Mouse (Mus musculus) midbrain, embryonic 15.5 days (tissue): ENCODE measurements around the gene Fcrla. TPM values are rescaled to one million over a fixed set of nuclear protein-coding genes. Genes with fewer than 3 reads are reported as not detected.
"Not testable (repeated sequence)": the region's sequence is repeated elsewhere in the genome, so short reads cannot be mapped to it uniquely, and the experiment has no call there.

Source experiments
- ATAC-seq: fragments of 200-750 bp; cut with Nextera tagmentation; replicated peaks from 2 replicates; pipeline ENCODE4 v1.8.0; 2017; ENCODE audit warnings: moderate TSS enrichment
- H3K27ac ChIP-seq: fragments of 300-500 bp; sonication (generic); 2 replicates; pipeline ENCODE4 v1.5.1; 2015; ENCODE audit warnings: mild to moderate bottlenecking, inconsistent platforms
- H3K27me3 ChIP-seq: fragments of 300-500 bp; sonication (generic); replicated peaks from 2 replicates; pipeline ENCODE4 v1.6.1; 2015; ENCODE audit warnings: inconsistent platforms
- H3K36me3 ChIP-seq: fragments of 300-500 bp; sonication (generic); replicated peaks from 2 replicates; pipeline ENCODE4 v1.6.1; 2015; ENCODE audit warnings: inconsistent platforms
- H3K4me1 ChIP-seq: fragments of 300-500 bp; sonication (generic); 2 replicates; pipeline ENCODE4 v1.6.1; 2015; ENCODE audit warnings: inconsistent platforms
- H3K4me2 ChIP-seq: fragments of 300-500 bp; sonication (generic); 2 replicates; pipeline ENCODE4 v1.6.1; 2015; ENCODE audit warnings: inconsistent platforms, mild to moderate bottlenecking, moderate library complexity
- H3K4me3 ChIP-seq: fragments of 300-500 bp; sonication (generic); 2 replicates; pipeline ENCODE4 v1.5.1; 2015; ENCODE audit warnings: mild to moderate bottlenecking, inconsistent platforms
- H3K9ac ChIP-seq: fragments of 300-500 bp; sonication (generic); 2 replicates; pipeline ENCODE4 v1.6.1; 2015; ENCODE audit warnings: mild to moderate bottlenecking, inconsistent platforms
- H3K9me3 ChIP-seq: fragments of 300-500 bp; sonication (generic); 2 replicates; pipeline ENCODE4 v1.6.1; 2016; ENCODE audit warnings: inconsistent platforms
- WGBS: fragments of 180-500 bp; shearing (Covaris S2); methylation state at CpG from one replicate; pipeline ENCODE4 v1.1.7; 2015; ENCODE audit warnings: mixed read lengths; 5-methylcytosine and 5-hydroxymethylcytosine counted together
- polyA plus RNA-seq: library from polyadenylated mRNA; unstranded; fragments of >200 nt; fragmentation: Nextera tagmentation; extraction: Ambion mirVana; gene quantifications from 2 replicates; pipeline ENCODE4 v1.2.1, GENCODE M21; 2015

Fcrla gene
- polyA plus RNA-seq, 1 experiment from 2014 or later = not detected

DNA sequence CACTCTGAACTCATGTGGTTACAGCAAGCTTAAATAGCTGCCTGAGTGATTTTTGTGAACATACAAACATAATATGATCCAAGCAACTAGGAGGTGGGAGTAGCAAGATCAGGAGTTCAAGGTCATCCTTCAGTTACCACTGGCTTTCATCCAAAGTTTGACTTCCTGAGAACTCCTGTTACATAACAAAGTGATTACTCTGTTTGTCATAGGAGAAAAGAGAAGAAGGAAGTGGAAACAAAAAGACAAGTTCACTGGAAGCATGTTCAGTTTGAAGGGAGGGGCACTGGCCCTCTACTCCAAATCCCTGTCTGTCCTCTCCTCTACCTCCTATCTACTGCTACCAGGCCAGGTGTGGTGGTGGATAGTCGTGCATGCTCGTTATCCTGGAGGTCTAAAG lies 32.4 kb upstream of the Fcrla start:
- ATAC-seq = no peak
- no peak overlapping the region for H3K27ac ChIP-seq
- H3K4me2 ChIP-seq = no peak overlapping the region
- H3K36me3 ChIP-seq = no peaks in the 10 kb centered on the region
- H3K9me3 ChIP-seq = no peaks in the 10 kb centered on the region
- no peaks in the 10 kb centered on the region for H3K27me3 ChIP-seq
- H3K4me3 ChIP-seq = no peak overlapping the region
- 81% methylated on average over 2 of the region's 2 CpGs for WGBS
- no peak overlapping the region for H3K9ac ChIP-seq
- no peaks in the 10 kb centered on the region for H3K4me1 ChIP-seq

DNA sequence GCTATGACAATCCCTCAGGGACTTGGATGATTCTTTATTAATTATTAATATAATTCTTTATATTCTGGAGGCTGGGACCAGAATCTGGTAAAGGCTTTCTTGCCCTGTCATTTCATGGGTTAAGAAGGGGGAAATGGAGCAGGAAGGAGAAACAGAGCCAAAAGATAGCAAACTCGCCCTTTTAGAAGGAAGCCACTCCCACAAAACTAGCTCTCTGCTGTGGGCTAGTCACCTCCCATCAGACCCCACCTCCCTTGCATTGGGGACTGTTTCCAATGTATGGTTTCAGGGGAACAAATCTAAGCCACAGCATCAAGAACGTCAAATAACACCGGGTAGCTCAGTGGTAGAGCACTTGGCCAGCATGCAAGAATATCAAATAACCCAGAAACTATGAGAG lies 30.8 kb upstream of the Fcrla start:
- no peak for ATAC-seq
- Histone ChIP-seq H3K9ac (no peak overlapping the region), H3K4me1 (no peaks in the 10 kb centered on the region), H3K4me3 (no peak overlapping the region), H3K4me2 (no peak overlapping the region), H3K9me3 (no peaks in the 10 kb centered on the region), H3K36me3 (no peaks in the 10 kb centered on the region), H3K27me3 (no peaks in the 10 kb centered on the region), H3K27ac (no peak overlapping the region)
- 68% methylated on average over 3 of the region's 3 CpGs for WGBS

DNA sequence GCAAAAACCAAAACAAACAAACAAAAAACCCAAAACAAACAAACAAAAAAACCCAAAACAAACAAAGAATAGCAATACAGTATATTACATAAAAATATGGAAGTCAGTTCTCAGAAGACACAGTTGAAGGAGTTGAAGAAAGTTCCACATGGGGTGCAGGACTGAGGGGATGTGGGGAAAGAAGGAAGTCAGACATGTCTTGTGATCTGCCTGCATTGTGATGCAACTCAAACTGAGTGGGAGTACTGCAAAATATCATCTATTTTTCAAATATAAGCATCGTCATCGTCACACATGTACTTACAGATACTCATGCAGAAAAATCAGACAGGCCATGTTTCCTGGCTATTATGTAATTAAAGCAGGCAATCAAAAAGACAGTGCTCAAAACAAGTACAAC lies 25.8 kb upstream of the Fcrla start:
- 91% methylated on average over 2 of the region's 2 CpGs for WGBS
- Histone ChIP-seq H3K27me3 (no peaks in the 10 kb centered on the region), H3K9me3 (no peaks in the 10 kb centered on the region), H3K4me1 (no peaks in the 10 kb centered on the region), H3K4me2 (no peak overlapping the region), H3K4me3 (no peak overlapping the region), H3K9ac (no peak overlapping the region), H3K36me3 (no peaks in the 10 kb centered on the region), H3K27ac (no peak overlapping the region)
- ATAC-seq = no peak

- 59% methylated on average over 3 of the region's 3 CpGs for whole genome bisulfite sequencing
- Histone ChIP-seq H3K9ac (no peak overlapping the region), H3K4me3 (no peak overlapping the region), H3K36me3 (no peaks in the 10 kb centered on the region), H3K4me2 (no peak overlapping the region), H3K27me3 (no peaks in the 10 kb centered on the region), H3K9me3 (no peaks in the 10 kb centered on the region), H3K27ac (no peak overlapping the region), H3K4me1 (no peaks in the 10 kb centered on the region)
- no peak for ATAC-seq
Measured at GRCm38 (mm10) chr1:170950772-170951171, 23.4 kb upstream of the Fcrla start.

DNA sequence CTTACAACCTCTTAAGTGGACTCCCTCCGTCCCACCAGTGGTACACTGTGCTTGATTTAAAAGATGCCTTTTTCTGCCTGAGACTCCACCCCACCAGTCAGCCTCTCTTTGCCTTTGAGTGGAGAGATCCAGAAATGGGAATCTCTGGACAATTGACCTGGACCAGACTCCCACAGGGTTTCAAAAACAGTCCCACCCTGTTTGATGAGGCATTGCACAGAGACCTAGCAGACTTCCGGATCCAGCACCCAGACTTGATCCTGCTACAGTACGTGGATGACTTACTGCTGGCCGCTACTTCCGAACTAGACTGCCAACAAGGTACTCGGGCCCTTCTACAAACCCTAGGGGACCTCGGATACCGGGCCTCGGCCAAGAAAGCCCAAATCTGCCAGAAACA lies 17.5 kb upstream of the Fcrla start:
- not testable (repeated sequence) for H3K4me1 ChIP-seq, H3K4me3 ChIP-seq, ATAC-seq, H3K9ac ChIP-seq, H3K9me3 ChIP-seq, H3K27me3 ChIP-seq, H3K27ac ChIP-seq, H3K36me3 ChIP-seq, H3K4me2 ChIP-seq
- WGBS = 94% methylated on average over 9 of the region's 9 CpGs

- not testable (repeated sequence) for H3K9me3 ChIP-seq, H3K27ac ChIP-seq, H3K4me1 ChIP-seq, H3K4me2 ChIP-seq, H3K4me3 ChIP-seq, H3K9ac ChIP-seq, H3K36me3 ChIP-seq, H3K27me3 ChIP-seq, ATAC-seq
- WGBS = 96% methylated on average over 9 of the region's 9 CpGs
Measured at GRCm38 (mm10) chr1:170944151-170944550, 16.8 kb upstream of the Fcrla start.

- Histone ChIP-seq H3K4me2 (no peak overlapping the region), H3K4me3 (no peak overlapping the region), H3K27me3 (no peaks in the 10 kb centered on the region), H3K36me3 (no peaks in the 10 kb centered on the region), H3K9me3 (no peaks in the 10 kb centered on the region), H3K27ac (no peak overlapping the region), H3K9ac (no peak overlapping the region), H3K4me1 (no peaks in the 10 kb centered on the region)
- no peak for ATAC-seq
- 88% methylated on average over 12 of the region's 12 CpGs for WGBS
Measured at GRCm38 (mm10) chr1:170939255-170939654, 11.9 kb upstream of the Fcrla start.

GRCm38 (mm10) chr1:170934383-170934782 lies 7.0 kb upstream of the Fcrla start:
- WGBS = 84% methylated on average over 2 of the region's 2 CpGs
- no peaks in the 10 kb centered on the region for H3K36me3 ChIP-seq
- ATAC-seq = no peak

DNA sequence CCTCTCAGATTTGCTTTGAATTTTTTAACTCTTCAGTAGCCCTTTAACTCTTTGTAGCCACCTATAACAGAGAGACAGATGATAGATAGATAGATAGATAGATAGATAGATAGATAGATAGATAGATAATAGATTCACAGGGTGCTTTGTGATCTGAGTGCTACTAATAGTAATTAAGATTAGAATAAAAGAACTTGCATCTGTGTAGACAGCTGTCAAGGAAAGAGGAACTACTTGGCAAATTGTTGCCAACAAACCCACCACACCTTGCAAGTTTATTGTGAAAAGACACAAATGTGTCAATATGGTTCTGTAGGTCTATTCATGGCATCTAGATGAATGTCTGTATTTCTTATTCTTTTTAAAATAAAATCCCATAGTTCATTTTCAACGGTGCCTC lies 6.6 kb upstream of the Fcrla start:
- H3K4me3 ChIP-seq = no peak overlapping the region
- no peaks in the 10 kb centered on the region for H3K9me3 ChIP-seq
- no peak for ATAC-seq
- no peaks in the 10 kb centered on the region for H3K36me3 ChIP-seq
- no peaks in the 10 kb centered on the region for H3K27me3 ChIP-seq
- no peaks in the 10 kb centered on the region for H3K4me1 ChIP-seq
- WGBS = 80% methylated on average over 1 of the region's 1 CpGs
- H3K4me2 ChIP-seq = no peak overlapping the region
- H3K9ac ChIP-seq = no peak overlapping the region
- H3K27ac ChIP-seq = no peak overlapping the region

More at GRCm38 (mm10) chr1:170934383-170934782, 7.0 kb upstream of the Fcrla start:
- Histone ChIP-seq H3K27ac (no peak overlapping the region), H3K4me1 (no peaks in the 10 kb centered on the region), H3K4me3 (no peak overlapping the region), H3K27me3 (no peaks in the 10 kb centered on the region), H3K9ac (no peak overlapping the region), H3K9me3 (no peaks in the 10 kb centered on the region), H3K4me2 (no peak overlapping the region)

DNA sequence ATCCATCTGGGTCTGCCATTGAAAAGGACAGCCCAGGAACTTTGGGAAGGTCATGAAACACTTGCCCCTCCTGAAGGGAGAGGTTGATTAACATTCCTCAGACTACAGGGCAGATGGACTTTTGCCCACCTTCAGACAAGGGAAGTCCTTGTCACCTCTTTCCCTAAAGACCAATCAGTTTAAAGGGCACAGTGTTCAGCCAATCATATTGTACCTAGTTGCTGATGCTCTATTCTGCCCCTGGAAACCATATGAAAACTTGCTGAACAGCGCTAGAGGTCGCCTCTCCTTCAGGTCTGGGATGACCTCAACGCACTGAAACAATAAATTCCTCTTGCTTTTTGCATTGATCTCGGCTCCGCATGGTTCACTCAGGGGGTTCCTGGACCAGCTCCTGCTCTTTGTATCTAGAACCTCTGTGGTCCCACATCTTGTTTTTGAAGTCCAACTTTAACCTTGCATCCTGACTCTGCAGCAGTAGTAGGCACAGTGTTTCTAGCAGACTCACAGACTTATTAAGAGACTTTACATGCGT lies 6.1 kb upstream of the Fcrla start:
- Histone ChIP-seq H3K4me1 (no peaks in the 10 kb centered on the region), H3K9me3 (no peaks in the 10 kb centered on the region), H3K27ac (no peak overlapping the region), H3K36me3 (no peaks in the 10 kb centered on the region), H3K27me3 (no peaks in the 10 kb centered on the region), H3K4me2 (no peak overlapping the region), H3K9ac (no peak overlapping the region), H3K4me3 (no peak overlapping the region)
- no peak for ATAC-seq
- WGBS = 77% methylated on average over 6 of the region's 6 CpGs

- Histone ChIP-seq H3K4me2 (no peak overlapping the region), H3K9ac (no peak overlapping the region), H3K36me3 (no peaks in the 10 kb centered on the region), H3K27ac (no peak overlapping the region), H3K4me1 (no peaks in the 10 kb centered on the region), H3K9me3 (no peaks in the 10 kb centered on the region), H3K4me3 (no peak overlapping the region), H3K27me3 (no peaks in the 10 kb centered on the region)
- no peak for ATAC-seq
- 92% methylated on average over 3 of the region's 3 CpGs for WGBS
Measured at GRCm38 (mm10) chr1:170932043-170932442, 4.7 kb upstream of the Fcrla start.

GRCm38 (mm10) chr1:170929245-170929644 lies 1.9 kb upstream of the Fcrla start:
- WGBS = 80% methylated on average over 4 of the region's 4 CpGs
- no peak overlapping the region for H3K4me2 ChIP-seq
- no peak overlapping the region for H3K4me3 ChIP-seq
- H3K27ac ChIP-seq = no peak overlapping the region
- H3K9me3 ChIP-seq = no peaks in the 10 kb centered on the region
- no peaks in the 10 kb centered on the region for H3K27me3 ChIP-seq
- no peak for ATAC-seq
- no peaks in the 10 kb centered on the region for H3K36me3 ChIP-seq
- H3K4me1 ChIP-seq = no peaks in the 10 kb centered on the region
- H3K9ac ChIP-seq = no peak overlapping the region

- Histone ChIP-seq H3K9me3 (no peaks in the 10 kb centered on the region), H3K4me3 (no peak overlapping the region), H3K36me3 (no peaks in the 10 kb centered on the region), H3K27ac (no peak overlapping the region), H3K27me3 (no peaks in the 10 kb centered on the region), H3K4me1 (no peaks in the 10 kb centered on the region), H3K4me2 (no peak overlapping the region), H3K9ac (no peak overlapping the region)
- no peak for ATAC-seq
- WGBS = 81% methylated on average over 2 of the region's 2 CpGs
Measured at GRCm38 (mm10) chr1:170928467-170928866, 1.1 kb upstream of the Fcrla start.
